Mouse (Mus musculus) erythroid progenitor cell, adult 5-6 weeks (primary cell): ENCODE results near the gene Vps8. TPM values are rescaled to one million over a fixed set of nuclear protein-coding genes. Genes with fewer than 3 reads are reported as not detected.
"Not testable (repeated sequence)": the region's sequence is repeated elsewhere in the genome, so short reads cannot be mapped to it uniquely, and the experiment has no call there.

Experiments
- ATAC-seq: replicated peaks from 2 replicates; pipeline ENCODE4 v1.8.0; 2016; ENCODE audit warnings: moderate number of reproducible peaks, mild to moderate bottlenecking, moderate TSS enrichment, inconsistent platforms; ENCODE audit not compliant: poor library complexity, low FRiP score, severe bottlenecking
- total RNA-seq, 2 experiments: library from RNA; stranded (forward) in 1 of 2; stranded (reverse) in 1 of 2; fragments of 150-400 nt in 1 of 2; fragments of 186-747, 209-891 nt in 1 of 2; gene quantifications; 2 replicates each; pipeline versions ENCODE4 v1.2.3 to v1.2.4; 2015 to 2017; ENCODE audit warnings: low replicate concordance in 2 of 2

Vps8 gene
- total RNA-seq, 2 experiments from 2014 or later: 5.0 to 7.9 TPM

- ATAC-seq: no peak
Observed at GRCm38 (mm10) chr16:21645915-21646314, 223.0 kb downstream of the Vps8 start.

- ATAC-seq: no peak
Observed at GRCm38 (mm10) chr16:21646496-21646895, 223.6 kb downstream of the Vps8 start.

GRCm38 (mm10) chr16:21648800-21649199, 225.9 kb downstream of the Vps8 start:
- no peak for ATAC-seq

- ATAC-seq: no peak
Observed at GRCm38 (mm10) chr16:21650289-21650688, 227.4 kb downstream of the Vps8 start.

GRCm38 (mm10) chr16:21651161-21651560, 228.2 kb downstream of the Vps8 start:
- ATAC-seq: no peak

GRCm38 (mm10) chr16:21653151-21653550, 230.2 kb downstream of the Vps8 start:
- ATAC-seq: no peak

GRCm38 (mm10) chr16:21654384-21654783, 231.5 kb downstream of the Vps8 start:
- ATAC-seq: no peak

- ATAC-seq: no peak
Observed at GRCm38 (mm10) chr16:21655291-21655690, 232.4 kb downstream of the Vps8 start.

GRCm38 (mm10) chr16:21655961-21656360, 233.0 kb downstream of the Vps8 start:
- ATAC-seq: no peak

- no peak for ATAC-seq
Observed at GRCm38 (mm10) chr16:21664633-21665363, 241.9 kb downstream of the Vps8 start.

GRCm38 (mm10) chr16:21665423-21665986, 242.6 kb downstream of the Vps8 start:
- ATAC-seq: no peak

GRCm38 (mm10) chr16:21671878-21672277, 249.0 kb downstream of the Vps8 start:
- no peak for ATAC-seq

- not testable (repeated sequence) for ATAC-seq
Observed at GRCm38 (mm10) chr16:21673046-21673445, 250.1 kb downstream of the Vps8 start.

GRCm38 (mm10) chr16:21673651-21674050, 250.7 kb downstream of the Vps8 start:
- not testable (repeated sequence) for ATAC-seq

GRCm38 (mm10) chr16:21676791-21677190, 253.9 kb downstream of the Vps8 start:
- no peak for ATAC-seq

GRCm38 (mm10) chr16:21687406-21687805, 264.5 kb downstream of the Vps8 start:
- ATAC-seq: no peak

GRCm38 (mm10) chr16:21689141-21689540, 266.2 kb downstream of the Vps8 start:
- ATAC-seq: no peak

GRCm38 (mm10) chr16:21690216-21690755, 267.4 kb downstream of the Vps8 start:
- no peak for ATAC-seq

- ATAC-seq: no peak
Observed at GRCm38 (mm10) chr16:21693981-21694462, 271.1 kb downstream of the Vps8 start.
